Mouse (Mus musculus) adrenal gland, postnatal 25 days (tissue): ENCODE measurements around the gene Nos1. TPM values are rescaled to one million over a fixed set of nuclear protein-coding genes. Genes with fewer than 3 reads are reported as not detected.

Source experiments
- DNase-seq: peaks from one replicate; pipeline ENCODE4 v3.0.0; 2021; ENCODE audit warnings: mixed read lengths
- long read RNA-seq: library from polyadenylated mRNA; stranded (forward); transcript quantifications from one replicate; pipeline ENCODE4 v2.0.0, GENCODE M21; 2021
- total RNA-seq: library from RNA; stranded (reverse); gene quantifications from 2 replicates; pipeline ENCODE4 v1.2.3, GENCODE M21; 2021

Nos1 gene
- 0.19 and 0.21 TPM in 2 replicates for total RNA-seq
- long read RNA-seq: 0 reads

DNA sequence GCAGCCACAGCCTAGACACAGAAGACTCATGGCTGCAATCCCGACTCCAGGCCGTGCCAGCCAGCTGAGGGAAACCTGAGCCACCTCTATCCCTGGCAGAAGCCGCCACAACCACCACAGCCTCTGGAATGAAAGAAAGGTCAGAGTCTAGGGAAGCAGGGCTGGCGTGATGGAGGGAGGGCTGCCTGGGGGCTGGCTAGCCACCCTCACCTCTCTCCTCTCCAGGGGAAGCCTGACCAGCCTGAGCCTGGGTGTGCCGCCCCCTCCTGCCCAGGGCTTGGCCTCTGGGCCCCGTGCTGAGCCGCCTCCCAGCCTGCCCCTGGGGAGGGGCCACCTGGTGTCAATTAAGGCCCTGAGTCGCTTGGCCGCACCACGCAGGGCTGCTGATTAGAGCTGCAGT, at the start of gene Nos1:
TSS of gene Nos1 (plus strand) at position 352 of the 400 bp plus-strand sequence.
- DNase-seq: no peak

DNA sequence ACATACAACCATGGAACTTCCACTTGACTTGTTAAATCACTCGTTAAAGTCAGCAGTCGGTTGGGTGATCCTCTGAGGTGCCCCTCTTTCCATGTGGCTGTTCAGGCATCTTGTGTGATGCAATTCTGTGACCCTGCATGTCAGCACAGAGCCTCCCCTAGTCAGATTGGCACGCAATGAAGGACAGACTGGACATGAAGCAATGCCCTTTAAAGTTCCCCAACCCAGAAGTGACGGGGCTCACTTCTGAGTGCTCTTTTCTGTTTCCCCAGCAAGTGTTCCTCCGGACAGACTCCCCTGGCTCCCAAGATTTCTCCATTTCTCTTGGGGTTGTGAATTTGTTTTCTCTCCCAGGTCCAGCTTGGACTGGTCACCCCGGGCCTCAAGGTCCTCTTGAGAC, 49.5 kb upstream of the Nos1 start:
- peak; percentile 15 for DNase-seq

GRCm38 (mm10) chr5:117744654-117745178, 36.1 kb upstream of the Nos1 start:
- DNase-seq: no peak

DNA sequence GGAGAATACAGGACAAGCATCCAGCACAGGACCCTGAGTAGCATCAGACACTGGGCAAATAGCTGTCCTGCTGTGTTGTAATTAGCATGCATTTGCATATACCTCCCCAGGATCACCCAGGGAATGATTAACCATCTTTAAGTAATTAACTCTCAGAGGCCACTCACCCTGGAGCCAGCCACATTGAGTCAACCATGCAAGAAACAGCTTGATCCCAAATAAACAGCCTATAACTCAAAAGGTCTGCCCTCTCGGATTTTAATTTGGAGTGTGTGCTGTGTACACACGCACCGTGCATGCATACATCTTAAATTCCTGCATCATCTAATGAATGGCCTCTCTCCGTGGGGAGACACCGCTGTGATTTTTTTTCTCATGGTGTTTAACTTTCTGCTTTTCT, 31.5 kb upstream of the Nos1 start:
- DNase-seq: no peak

DNA sequence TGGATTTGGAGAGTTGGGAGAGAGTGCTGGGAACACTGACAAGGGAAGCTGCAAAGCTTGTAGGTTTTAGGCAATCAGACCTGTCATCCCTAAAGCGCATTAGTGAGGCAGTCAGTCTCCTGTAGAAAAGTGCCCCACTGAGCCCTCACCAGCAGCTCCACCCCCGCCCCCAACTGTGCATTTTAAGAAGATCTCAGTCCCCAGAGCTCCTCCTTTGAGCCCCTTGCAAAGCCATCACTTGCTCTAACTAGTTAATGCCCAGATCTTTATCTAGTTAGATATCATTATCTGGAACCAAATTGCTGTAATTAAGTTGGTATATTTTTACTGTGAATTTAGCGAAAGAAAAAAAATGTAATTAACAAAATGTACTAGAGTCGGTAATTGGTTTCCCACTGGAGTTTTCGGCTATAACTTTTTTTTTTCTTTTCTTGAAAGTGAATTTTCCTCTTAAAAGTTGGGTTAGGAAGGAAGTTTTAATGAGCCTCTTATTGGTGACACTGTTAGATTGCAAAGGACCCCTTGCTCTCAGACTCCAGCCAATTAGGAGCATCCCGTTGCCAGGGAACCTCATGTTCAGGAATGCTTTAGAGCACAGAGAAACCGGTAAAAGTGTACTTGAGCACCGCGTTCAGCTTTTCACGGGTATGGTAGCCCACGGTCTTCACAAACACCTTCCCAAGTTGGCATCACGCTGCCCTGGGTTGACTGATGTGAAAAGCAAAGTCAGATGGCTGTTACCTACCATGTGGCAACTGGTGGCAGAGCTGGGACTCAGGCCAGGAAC, 22.9 kb upstream of the Nos1 start:
- DNase-seq: no peak

GRCm38 (mm10) chr5:117761181-117761832, 19.5 kb upstream of the Nos1 start:
- no peak for DNase-seq

- DNase-seq: no peak
These were observed 16.3 kb upstream of the Nos1 start for GRCm38 (mm10) chr5:117764496-117764895.

- peak; percentile 27 for DNase-seq
These were observed 1.7 kb upstream of the Nos1 start for GRCm38 (mm10) chr5:117779175-117779574.

GRCm38 (mm10) chr5:117781178-117781577, 346 bp downstream of the Nos1 start:
- no peak for DNase-seq

GRCm38 (mm10) chr5:117790071-117790470, 9.2 kb downstream of the Nos1 start:
- no peak for DNase-seq

GRCm38 (mm10) chr5:117791875-117792274, 11.0 kb downstream of the Nos1 start:
- DNase-seq: no peak

- no peak for DNase-seq
These were observed 20.0 kb downstream of the Nos1 start for GRCm38 (mm10) chr5:117800849-117801248.

GRCm38 (mm10) chr5:117802071-117802521, 21.3 kb downstream of the Nos1 start:
- no peak for DNase-seq

DNA sequence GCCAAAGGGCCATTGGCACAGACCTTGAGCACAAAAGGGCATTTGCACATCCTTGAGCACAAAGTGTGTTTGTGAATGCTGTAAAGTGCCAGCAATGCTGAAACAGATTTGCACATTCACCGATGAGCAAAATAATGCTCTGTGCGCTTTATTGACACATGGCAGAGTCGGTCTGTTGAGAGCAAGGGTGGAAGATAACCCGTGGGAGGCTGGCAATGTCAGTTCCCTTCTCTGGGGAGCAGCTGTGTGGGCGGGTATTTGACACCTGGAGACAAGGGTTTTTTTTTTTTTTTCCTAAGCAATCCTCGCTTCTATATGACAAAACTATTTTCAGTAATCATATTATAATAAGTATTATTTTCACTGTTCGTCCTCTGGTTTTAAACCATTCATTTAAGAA, 22.7 kb downstream of the Nos1 start:
- no peak for DNase-seq

DNA sequence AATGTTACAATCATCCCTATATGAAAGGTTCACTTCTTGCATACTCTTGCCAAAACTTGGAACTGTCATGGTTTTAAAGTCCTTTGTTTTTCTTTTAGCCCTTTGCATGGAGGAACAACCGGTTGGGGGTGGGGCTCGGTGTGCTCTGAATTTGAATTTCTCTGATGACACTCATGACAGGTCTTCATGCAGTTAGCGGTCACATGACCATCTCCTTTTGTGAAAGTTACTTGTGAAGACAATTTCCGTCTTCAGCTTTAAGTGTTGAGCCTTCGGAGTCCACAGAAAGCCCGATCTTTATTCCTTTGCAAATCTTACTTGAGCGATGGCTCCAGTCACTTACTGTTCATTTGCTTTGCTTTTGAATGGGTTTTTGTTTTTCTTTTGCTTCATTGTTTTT, 30.1 kb downstream of the Nos1 start:
- no peak for DNase-seq

- no peak for DNase-seq
These were observed 38.0 kb downstream of the Nos1 start for GRCm38 (mm10) chr5:117818800-117819199.

- no peak for DNase-seq
These were observed 39.6 kb downstream of the Nos1 start for GRCm38 (mm10) chr5:117820445-117820844.

DNA sequence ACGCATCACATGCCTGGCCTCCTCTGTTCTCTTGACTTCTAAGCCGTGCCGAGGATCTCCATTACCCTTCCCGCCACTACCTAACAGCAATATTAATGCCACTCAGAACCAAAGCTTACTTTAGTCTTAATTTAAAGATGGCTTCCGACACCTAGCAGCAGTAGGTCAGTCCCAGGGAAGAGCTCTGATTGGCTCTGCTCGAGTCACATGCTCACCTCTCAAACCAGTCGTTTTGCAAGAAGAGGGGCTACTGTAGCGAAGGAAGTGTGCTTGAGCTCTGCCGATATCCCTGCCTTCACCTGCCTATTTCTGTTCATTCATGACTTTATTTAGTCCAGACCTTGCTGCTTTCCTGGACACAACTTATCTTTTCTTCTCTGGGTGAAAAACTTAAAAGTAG, 43.0 kb downstream of the Nos1 start:
- no peak for DNase-seq

DNA sequence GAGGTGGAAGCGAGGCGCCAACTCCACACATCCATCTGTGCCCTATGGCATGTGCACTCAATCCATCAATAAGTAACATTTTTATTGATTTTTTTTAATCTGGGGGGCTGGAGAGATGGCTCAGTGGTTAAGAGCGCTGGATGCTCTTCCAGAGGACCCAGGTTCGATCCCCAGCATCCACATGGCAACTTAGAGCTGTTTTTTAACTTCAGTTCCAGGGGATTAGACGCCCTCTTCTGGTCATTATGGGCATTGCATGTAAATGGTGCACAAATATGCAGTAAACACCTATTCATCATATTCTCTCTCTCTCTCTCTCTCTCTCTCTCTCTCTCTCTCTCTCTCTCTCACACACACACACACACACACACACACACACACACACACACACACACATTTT, 43.7 kb downstream of the Nos1 start:
- no peak for DNase-seq

DNA sequence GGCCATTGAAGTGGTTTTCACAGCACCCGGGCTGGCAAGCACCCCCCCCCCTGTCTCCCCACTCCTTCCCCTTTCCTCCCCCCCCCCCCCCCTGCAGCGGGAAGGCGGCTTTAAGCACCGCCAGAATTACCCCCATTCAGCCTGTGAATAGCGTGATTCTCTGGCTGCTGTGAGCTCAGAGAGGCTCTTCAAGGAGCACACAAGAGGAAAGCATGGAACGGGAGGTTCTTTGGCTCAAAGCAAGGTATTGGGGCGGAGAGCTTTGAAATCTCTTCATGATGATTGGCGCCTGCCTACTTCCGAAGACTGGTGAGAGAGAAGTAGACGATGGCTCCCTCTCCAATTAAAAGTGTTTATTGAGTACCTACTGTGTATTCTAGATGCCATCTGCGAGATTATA, 44.5 kb downstream of the Nos1 start:
- DNase-seq: no peak

- DNase-seq: no peak
These were observed 46.5 kb downstream of the Nos1 start for GRCm38 (mm10) chr5:117827366-117827765.

DNA sequence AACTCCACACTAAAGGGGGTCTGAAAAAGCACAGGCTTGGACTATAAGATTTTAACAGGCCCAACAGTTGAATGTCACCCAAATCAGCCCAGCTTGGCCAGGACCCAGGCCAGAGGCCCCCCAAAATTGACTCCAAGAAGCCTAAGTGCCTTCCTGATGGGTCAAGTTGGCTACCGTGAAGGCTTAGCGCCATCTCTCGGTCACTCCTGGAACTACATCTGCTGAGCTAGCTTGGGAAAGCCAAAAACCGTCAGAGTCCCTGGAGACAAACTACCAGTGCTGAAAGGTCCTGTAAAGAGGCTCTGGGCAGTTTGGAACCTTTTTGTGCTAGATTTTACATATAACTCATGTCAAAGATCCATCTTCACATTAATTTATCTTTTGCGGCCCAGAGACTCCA, 56.1 kb downstream of the Nos1 start:
- peak; percentile 74 for DNase-seq

- DNase-seq: no peak
These were observed 56.9 kb downstream of the Nos1 start for GRCm38 (mm10) chr5:117837731-117838130.

- DNase-seq: no peak
These were observed 58.7 kb downstream of the Nos1 start for GRCm38 (mm10) chr5:117839501-117839900.
